17 mouse cellular contexts compared by ENCODE assay signal in genomic region chr8:64811083-64811482, GRCm38 (mm10).
"Had no signal": no experiment of that assay in that cellular context is flagged by ENCODE, and none has a peak within 500 bp of the region (broad histone marks: within the 10 kb centered on the region; RNA-seq: fewer than 3 reads in every experiment).

No protein-coding gene starts in this region.

- H3K9ac ChIP-seq: liver, embryonic 13.5 days; liver, embryonic 15.5 days; liver, postnatal 0 days; lung, embryonic 15.5 days; neural tube, embryonic 12.5 days; stomach, embryonic 15.5 days had no signal

- H3K36me3 ChIP-seq: liver, embryonic 15.5 days had no signal

- H3K4me1 ChIP-seq: liver, embryonic 13.5 days; liver, embryonic 15.5 days; lung, embryonic 15.5 days; megakaryocyte, embryonic 14.5 days; neural tube, embryonic 12.5 days; stomach, embryonic 15.5 days had no signal

- DNase-seq: liver, embryonic 13.5 days; liver, postnatal 0 days; lung, adult 2 months; lung, postnatal 14 days; lung, postnatal 36 days; right cerebral cortex, postnatal 14 days; thymus, adult 2 months; thymus, postnatal 25 days; thymus, postnatal 4 days had no signal

- H3K27me3 ChIP-seq: liver, embryonic 13.5 days; liver, embryonic 15.5 days; lung, embryonic 15.5 days; megakaryocyte, embryonic 14.5 days; neural tube, embryonic 12.5 days; stomach, embryonic 15.5 days had no signal

- H3K4me3 ChIP-seq: liver, embryonic 13.5 days; liver, embryonic 15.5 days; lung, embryonic 15.5 days; megakaryocyte, embryonic 14.5 days; neural tube, embryonic 12.5 days; stomach, embryonic 15.5 days had no signal

- H3K9me3 ChIP-seq: liver, embryonic 15.5 days; lung, embryonic 15.5 days; neural tube, embryonic 12.5 days; stomach, embryonic 15.5 days had no signal

- H3K27ac ChIP-seq: liver, embryonic 13.5 days; liver, embryonic 15.5 days; lung, embryonic 15.5 days; macrophage; neural tube, embryonic 12.5 days; stomach, embryonic 15.5 days; stomach, postnatal 0 days had no signal

- H3K4me2 ChIP-seq: liver, embryonic 13.5 days; liver, embryonic 15.5 days; lung, embryonic 15.5 days; neural tube, embryonic 12.5 days; stomach, embryonic 15.5 days had no signal

- ATAC-seq: liver, postnatal 0 days; lung, postnatal 0 days had no signal
